Mouse (Mus musculus) E14TG2a.4 (cell line): ENCODE results near the gene Dchs2.

ENCODE experiments used
- CTCF ChIP-seq: conservative IDR thresholded peaks from 2 replicates; pipeline ENCODE4 v1.5.1; 2014; ENCODE audit warnings: low read length
- NANOG ChIP-seq: IDR thresholded peaks from 2 replicates; pipeline ENCODE4 v1.6.1; 2014; ENCODE audit warnings: borderline replicate concordance, low read length, mixed read lengths

DNA sequence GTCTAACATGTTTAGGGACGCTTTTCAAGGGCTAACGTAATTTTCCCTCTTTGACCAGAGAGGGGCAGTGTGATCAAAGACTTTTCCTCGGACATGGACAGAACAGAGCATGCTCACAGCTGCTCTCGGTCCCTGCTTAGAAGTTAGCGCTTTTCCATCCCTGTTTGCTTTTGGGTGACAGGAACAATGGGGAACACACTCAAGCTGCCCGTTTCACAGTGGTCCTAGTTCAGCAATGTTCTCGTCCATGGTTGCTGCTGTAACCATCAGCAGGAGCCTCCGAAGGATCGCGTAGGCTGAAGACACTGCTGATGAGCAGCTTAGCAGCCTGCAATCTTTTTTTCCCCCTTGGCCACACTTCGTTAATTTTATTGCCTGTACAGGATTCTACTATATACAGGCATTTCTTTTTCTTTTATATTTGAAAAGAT, 159.2 kb downstream of the Dchs2 start:
- peak; percentile 33; the same call in 1 of the 2 replicates for TF ChIP-seq CTCF
- no peak for TF ChIP-seq NANOG
